Mouse (Mus musculus): ENCODE measurements at regions not wholly inside any gene's neighbourhood (a gene's known extent, or its start where the extent isn't known, plus 50 kb on each side); places are given as distances from the start of the nearest gene placed in this dataset.
"Not testable (repeated sequence)": the region's sequence is repeated elsewhere in the genome, so short reads cannot be mapped to it uniquely, and the experiment has no call there.

DNA sequence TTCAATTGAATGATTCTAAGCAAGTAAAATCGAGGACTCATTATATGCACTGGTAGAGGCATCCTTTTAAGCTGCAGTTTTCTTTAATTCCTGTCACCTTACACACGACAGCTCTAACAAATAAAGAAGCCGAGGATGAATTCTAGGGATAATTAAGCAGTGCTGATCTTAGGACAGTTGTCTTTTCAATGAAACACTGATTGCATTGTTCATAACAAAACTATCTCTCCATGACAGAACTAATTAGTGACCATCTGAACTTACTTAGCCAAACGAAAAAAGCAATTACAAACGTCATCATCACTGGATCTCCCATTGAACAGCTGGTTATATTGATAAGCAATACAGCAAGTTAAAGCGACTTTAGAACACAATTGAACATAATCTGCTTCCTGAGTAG is 1579.7 kb upstream of the G6pd2 start:
- H3K4me1 ChIP-seq (ENCODE audit: control insufficient read depth, insufficient read depth, low read depth, low read length), result no peaks in the 10 kb centered on the region
- no peaks in the 10 kb centered on the region for H3K36me3 ChIP-seq (ENCODE audit: control insufficient read depth, insufficient read depth, low read length)
- no peaks in the 10 kb centered on the region for H3K27me3 ChIP-seq (replicated peaks; ENCODE audit: control insufficient read depth, insufficient read depth, low read length)
- no peak for ATAC-seq
- H3K4me3 ChIP-seq (ENCODE audit: low read length), result no peak overlapping the region
- 33% methylated on average over 6 of the region's 6 CpGs for WGBS
- H3K9me3 ChIP-seq (ENCODE audit: control insufficient read depth, low read length), result no peaks in the 10 kb centered on the region
- no peak overlapping the region for H3K9ac ChIP-seq (ENCODE audit: low read depth, low read length)
- H3K4me2 ChIP-seq (ENCODE audit: low read length), result no peak overlapping the region
- H3K27ac ChIP-seq (ENCODE audit: low read depth, low read length), result no peak overlapping the region

- H3K4me3 ChIP-seq (ENCODE audit: low read length), result peak overlapping the region; percentile 24
- H3K36me3 ChIP-seq (ENCODE audit: control insufficient read depth, insufficient read depth, low read length); H3K27ac ChIP-seq (ENCODE audit: low read depth, low read length); H3K27me3 ChIP-seq (replicated peaks; ENCODE audit: control insufficient read depth, insufficient read depth, low read length); H3K9ac ChIP-seq (ENCODE audit: low read depth, low read length); H3K9me3 ChIP-seq (ENCODE audit: control insufficient read depth, low read length); H3K4me1 ChIP-seq (ENCODE audit: control insufficient read depth, insufficient read depth, low read depth, low read length): not testable (repeated sequence)
- peak overlapping the region; percentile 45 for H3K4me2 ChIP-seq (ENCODE audit: low read length)
- 18% methylated on average over 19 of the region's 30 CpGs for WGBS
- peak; percentile 77 for ATAC-seq
Measured at GRCm38 (mm10) chr5:60231232-60231891, 1577.3 kb upstream of the G6pd2 start.

DNA sequence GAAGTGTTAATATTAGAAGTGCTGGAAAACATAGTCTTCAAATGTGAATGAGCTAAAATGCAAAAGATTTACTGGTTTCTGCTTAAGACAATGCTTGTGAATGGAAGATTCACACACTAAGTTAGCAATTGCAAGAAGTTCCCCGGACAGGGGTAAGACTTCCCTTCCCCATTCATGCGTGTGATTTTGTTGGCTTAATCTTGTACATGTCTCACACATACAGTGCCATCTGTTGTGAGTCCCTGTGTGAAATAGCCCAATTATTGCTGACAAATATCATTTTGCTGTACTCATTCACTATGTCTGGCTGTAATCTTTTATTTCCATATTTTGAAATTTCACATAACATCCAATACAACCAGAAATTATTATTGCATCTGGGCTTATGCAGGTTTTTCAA is 1564.4 kb upstream of the G6pd2 start:
- no peaks in the 10 kb centered on the region for H3K9me3 ChIP-seq (ENCODE audit: control insufficient read depth, low read length)
- H3K27ac ChIP-seq (ENCODE audit: low read depth, low read length), result no peak overlapping the region
- no peaks in the 10 kb centered on the region for H3K36me3 ChIP-seq (ENCODE audit: control insufficient read depth, insufficient read depth, low read length)
- H3K4me3 ChIP-seq (ENCODE audit: low read length), result no peak overlapping the region
- H3K4me2 ChIP-seq (ENCODE audit: low read length), result no peak overlapping the region
- no peak for ATAC-seq
- WGBS, result 79% methylated on average over 2 of the region's 2 CpGs
- no peak overlapping the region for H3K9ac ChIP-seq (ENCODE audit: low read depth, low read length)
- no peaks in the 10 kb centered on the region for H3K27me3 ChIP-seq (replicated peaks; ENCODE audit: control insufficient read depth, insufficient read depth, low read length)
- no peaks in the 10 kb centered on the region for H3K4me1 ChIP-seq (ENCODE audit: control insufficient read depth, insufficient read depth, low read depth, low read length)

GRCm38 (mm10) chr5:60276696-60277095 is 1531.9 kb upstream of the G6pd2 start:
- Histone ChIP-seq H3K4me2 (ENCODE audit: low read length) (no peak overlapping the region), H3K9me3 (ENCODE audit: control insufficient read depth, low read length) (no peaks in the 10 kb centered on the region), H3K36me3 (ENCODE audit: control insufficient read depth, insufficient read depth, low read length) (no peaks in the 10 kb centered on the region), H3K4me3 (ENCODE audit: low read length) (no peak overlapping the region), H3K4me1 (ENCODE audit: control insufficient read depth, insufficient read depth, low read depth, low read length) (no peaks in the 10 kb centered on the region), H3K9ac (ENCODE audit: low read depth, low read length) (no peak overlapping the region), H3K27ac (ENCODE audit: low read depth, low read length) (no peak overlapping the region), H3K27me3 (replicated peaks; ENCODE audit: control insufficient read depth, insufficient read depth, low read length) (no peaks in the 10 kb centered on the region)
- 74% methylated on average over 2 of the region's 2 CpGs for WGBS
- peak; percentile 72; the same call in 1 of the 2 replicates for ATAC-seq
